Mouse (Mus musculus) limb, embryonic 14.5 days (tissue): ENCODE measurements at regions not wholly inside any gene's neighbourhood (a gene's known extent, or its start where the extent isn't known, plus 50 kb on each side); places are given as distances from the start of the nearest gene placed in this dataset.

Experiments
- ATAC-seq: fragments of 200-750 bp; cut with Nextera tagmentation; 2 replicates; pipeline ENCODE4 v1.8.0; 2017; ENCODE audit warnings: low read depth, moderate number of reproducible peaks, moderate TSS enrichment; ENCODE audit not compliant: low FRiP score
- DNase-seq: peaks from one replicate; pipeline ENCODE4 v3.0.0-alpha.2; 2015; ENCODE audit warnings: low spot score
- H3K27ac ChIP-seq: fragments of 300-500 bp; sonication (generic); replicated peaks from 2 replicates; pipeline ENCODE4 v1.5.1; 2014; ENCODE audit warnings: low read depth, mild to moderate bottlenecking, low read length, moderate library complexity, mixed read lengths
- H3K27me3 ChIP-seq: fragments of 300-500 bp; sonication (generic); 2 replicates; pipeline ENCODE4 v1.6.1; 2014; ENCODE audit warnings: low read length, mixed read lengths; ENCODE audit not compliant: control insufficient read depth, insufficient read depth
- H3K36me3 ChIP-seq: fragments of 300-500 bp; sonication (generic); 2 replicates; pipeline ENCODE4 v1.6.1; 2014; ENCODE audit warnings: mild to moderate bottlenecking, low read length, moderate library complexity, mixed read lengths; ENCODE audit not compliant: control insufficient read depth, insufficient read depth
- H3K4me1 ChIP-seq: fragments of 300-500 bp; sonication (generic); 2 replicates; pipeline ENCODE4 v1.6.1; 2014; ENCODE audit warnings: antibody characterized with exemption, low read length, mixed read lengths; ENCODE audit not compliant: control insufficient read depth, insufficient read depth
- H3K4me2 ChIP-seq: fragments of 300-500 bp; sonication (generic); replicated peaks from 2 replicates; pipeline ENCODE4 v1.6.1; 2014; ENCODE audit warnings: low read depth, mild to moderate bottlenecking, low read length, moderate library complexity; ENCODE audit not compliant: severe bottlenecking
- H3K4me3 ChIP-seq: fragments of 300-500 bp; sonication (generic); replicated peaks from 2 replicates; pipeline ENCODE4 v1.5.1; 2014; ENCODE audit warnings: low read length
- H3K9ac ChIP-seq: fragments of 300-500 bp; sonication (generic); 2 replicates; pipeline ENCODE4 v1.6.1; 2014; ENCODE audit warnings: mild to moderate bottlenecking, low read depth, low read length, moderate library complexity; ENCODE audit not compliant: severe bottlenecking
- H3K9me3 ChIP-seq: fragments of 300-500 bp; sonication (generic); 2 replicates; pipeline ENCODE4 v1.6.1; 2016; ENCODE audit warnings: low read length; ENCODE audit not compliant: control insufficient read depth
- POLR2A ChIP-seq: fragments of 200-500 bp; IDR thresholded peaks from 2 replicates; pipeline ENCODE4 v1.8.0; 2012; ENCODE audit warnings: inconsistent platforms, mild to moderate bottlenecking, moderate library complexity, borderline replicate concordance; ENCODE audit not compliant: insufficient read depth, insufficient read length; ENCODE audit errors: extremely low read depth
- WGBS: fragments of 180-500 bp; shearing (Covaris S2); extraction: QIAGEN DNeasy Blood & Tissue Kit; methylation state at CpG from one replicate; pipeline ENCODE4 v1.1.7; 2014; 5-methylcytosine and 5-hydroxymethylcytosine counted together

- Histone ChIP-seq H3K4me1 (peaks cover 6% of the 10 kb centered on the region; the same call in 1 of the 2 replicates), H3K4me3 (no peak overlapping the region), H3K9ac (no peak overlapping the region), H3K27ac (no peak overlapping the region), H3K27me3 (no peaks in the 10 kb centered on the region), H3K36me3 (no peaks in the 10 kb centered on the region), H3K4me2 (no peak overlapping the region), H3K9me3 (no peaks in the 10 kb centered on the region)
- no peak for ATAC-seq
- whole genome bisulfite sequencing, result 65% methylated on average over 6 of the region's 6 CpGs
- no peak for TF ChIP-seq POLR2A
- DNase-seq, result peak; percentile 18
These were observed 653.7 kb upstream of the Cdh11 start for GRCm38 (mm10) chr8:103438995-103439717.

GRCm38 (mm10) chr8:103441163-103441562 lies 655.7 kb upstream of the Cdh11 start:
- Histone ChIP-seq H3K4me1 (peaks cover 9% of the 10 kb centered on the region; the same call in 1 of the 2 replicates), H3K9me3 (no peaks in the 10 kb centered on the region), H3K36me3 (no peaks in the 10 kb centered on the region), H3K9ac (no peak overlapping the region), H3K27me3 (no peaks in the 10 kb centered on the region), H3K4me2 (no peak overlapping the region), H3K4me3 (no peak overlapping the region), H3K27ac (no peak overlapping the region)
- 69% methylated on average over 5 of the region's 5 CpGs for WGBS
- no peak for TF ChIP-seq POLR2A
- DNase-seq (no peak), ATAC-seq (no peak)

GRCm38 (mm10) chr8:103442420-103443125 lies 657.1 kb upstream of the Cdh11 start:
- Histone ChIP-seq H3K4me1 (peaks cover 9% of the 10 kb centered on the region; the same call in 1 of the 2 replicates), H3K4me3 (no peak overlapping the region), H3K4me2 (no peak overlapping the region), H3K9ac (no peak overlapping the region), H3K27me3 (no peaks in the 10 kb centered on the region), H3K36me3 (no peaks in the 10 kb centered on the region), H3K9me3 (no peaks in the 10 kb centered on the region), H3K27ac (peak overlapping the region; percentile 27; the same call in 1 of the 2 replicates)
- peak; percentile 45 for DNase-seq
- no peak for TF ChIP-seq POLR2A
- 20% methylated on average over 6 of the region's 6 CpGs for WGBS
- no peak; the same call in 1 of the 2 replicates for ATAC-seq

DNA sequence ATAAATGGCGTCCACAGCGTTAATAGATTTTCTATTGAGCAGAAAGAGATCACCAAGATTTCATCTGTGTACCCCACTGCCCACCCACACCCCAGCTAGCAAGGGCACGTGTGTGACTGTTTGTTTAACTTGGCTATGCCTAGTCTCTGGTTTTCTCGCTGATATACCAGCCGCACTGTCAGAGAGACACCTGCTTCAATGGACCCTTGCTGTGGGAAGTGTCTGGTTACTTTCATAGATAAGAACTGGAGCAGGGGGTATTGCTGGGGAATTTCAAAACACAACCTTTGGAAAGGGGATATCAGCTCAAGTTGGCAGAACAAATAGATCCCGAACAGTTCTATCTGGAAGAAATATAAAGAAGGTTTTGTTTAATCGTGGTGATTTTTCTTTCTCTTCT lies 656.8 kb upstream of the Cdh5 start:
- H3K36me3 ChIP-seq, result no peaks in the 10 kb centered on the region
- H3K27ac ChIP-seq, result no peak overlapping the region
- DNase-seq (no peak), ATAC-seq (no peak)
- no peak for TF ChIP-seq POLR2A
- H3K27me3 ChIP-seq, result no peaks in the 10 kb centered on the region
- 76% methylated on average over 7 of the region's 7 CpGs for WGBS
- no peak overlapping the region for H3K4me2 ChIP-seq
- no peaks in the 10 kb centered on the region for H3K9me3 ChIP-seq
- peaks cover 9% of the 10 kb centered on the region; the same call in 1 of the 2 replicates for H3K4me1 ChIP-seq
- no peak overlapping the region for H3K9ac ChIP-seq
- H3K4me3 ChIP-seq, result no peak overlapping the region

GRCm38 (mm10) chr8:103445378-103445777 lies 656.0 kb upstream of the Cdh5 start:
- Histone ChIP-seq H3K27me3 (no peaks in the 10 kb centered on the region), H3K4me2 (no peak overlapping the region), H3K36me3 (no peaks in the 10 kb centered on the region), H3K4me1 (peaks cover 9% of the 10 kb centered on the region; the same call in 1 of the 2 replicates), H3K27ac (no peak overlapping the region), H3K9me3 (no peaks in the 10 kb centered on the region), H3K4me3 (no peak overlapping the region), H3K9ac (no peak overlapping the region)
- DNase-seq, result no peak
- no peak for TF ChIP-seq POLR2A
- 28% methylated on average over 2 of the region's 2 CpGs for WGBS
- peak; percentile 60 for ATAC-seq
